Mouse (Mus musculus) mature B cell (primary cell): ENCODE measurements around the gene Zfp148.
"Not testable (repeated sequence)": the region's sequence is repeated elsewhere in the genome, so short reads cannot be mapped to it uniquely, and the experiment has no call there.

ENCODE experiments used
- in situ Hi-C: fragments of 300-500 bp; cut with MboI; formaldehyde crosslinking; loops from 2 replicates; pipeline ENCODE4 v1.14.3; 2019

The Zfp148 gene

DNA sequence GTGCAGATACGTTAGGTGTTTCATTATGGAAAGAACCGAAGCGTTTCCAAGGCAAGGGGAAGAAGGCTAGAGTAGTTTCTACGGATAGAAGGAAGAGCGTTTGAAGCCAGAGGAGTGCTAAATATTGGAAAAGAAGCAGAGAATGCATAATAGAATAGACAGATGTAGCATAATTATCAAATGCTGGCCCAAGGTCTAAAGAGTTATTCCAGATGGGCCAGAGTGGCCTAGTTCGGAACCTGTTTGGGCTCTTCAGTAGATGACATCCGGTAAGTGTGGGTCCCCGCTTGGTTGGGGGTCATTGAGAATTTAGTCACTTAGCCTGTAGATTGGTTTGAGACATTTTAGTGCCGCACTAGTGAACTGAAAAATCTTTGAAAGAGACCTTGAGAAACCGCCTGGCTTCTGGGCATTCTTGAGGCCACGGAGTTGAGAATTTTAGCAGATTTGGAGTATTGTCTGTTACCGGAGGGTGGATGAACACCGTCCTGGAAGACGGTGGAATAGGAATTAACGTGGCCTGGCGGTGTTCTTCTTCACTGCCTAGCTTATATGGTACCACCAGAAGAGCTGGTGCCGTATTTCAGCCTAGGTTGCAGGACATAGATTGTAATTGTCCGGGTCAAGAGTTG lies 1.1 kb downstream of the Zfp148 start:
- in situ Hi-C loops, result no loop called here

DNA sequence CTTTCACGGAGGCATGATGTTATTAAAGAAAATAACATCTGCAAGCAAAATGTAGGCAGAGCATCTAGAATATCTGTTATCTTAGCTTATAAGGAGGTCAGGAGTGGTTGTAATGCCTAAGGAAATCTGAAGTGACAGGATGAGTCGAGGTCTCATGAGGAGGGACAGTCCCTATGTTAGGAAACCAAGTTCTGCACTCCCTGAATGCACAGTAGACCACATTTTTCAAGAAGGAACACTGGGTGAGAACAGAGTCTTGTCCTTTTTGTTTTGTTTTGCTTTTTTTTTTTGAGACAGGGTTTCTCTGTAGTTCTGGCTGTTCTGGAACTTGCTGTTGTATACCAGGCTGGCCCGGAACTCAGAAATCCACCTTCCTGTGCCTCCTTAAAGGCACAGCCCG lies 1.7 kb downstream of the Zfp148 start:
- in situ Hi-C loops, result no loop called here

DNA sequence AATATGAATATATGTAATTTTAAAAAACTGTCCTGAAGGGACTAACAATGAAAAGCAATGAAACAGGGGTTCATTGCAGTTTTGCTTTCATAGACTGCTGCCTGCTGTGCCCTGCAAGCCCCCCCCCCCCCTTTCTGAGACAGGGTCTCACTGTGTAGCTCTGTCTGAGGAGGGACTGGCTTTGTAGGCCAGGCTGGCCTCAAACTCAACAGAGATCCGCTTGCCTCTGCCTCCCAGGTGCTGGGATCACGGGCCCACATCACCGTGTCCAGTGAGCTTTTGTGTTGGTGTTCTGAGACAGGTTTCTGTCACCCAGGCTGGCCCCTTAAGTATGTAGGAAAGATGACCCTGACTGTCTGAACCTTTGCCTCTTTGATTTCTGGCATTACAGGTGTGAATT lies 2.9 kb downstream of the Zfp148 start:
- in situ Hi-C loops, result no loop called here

DNA sequence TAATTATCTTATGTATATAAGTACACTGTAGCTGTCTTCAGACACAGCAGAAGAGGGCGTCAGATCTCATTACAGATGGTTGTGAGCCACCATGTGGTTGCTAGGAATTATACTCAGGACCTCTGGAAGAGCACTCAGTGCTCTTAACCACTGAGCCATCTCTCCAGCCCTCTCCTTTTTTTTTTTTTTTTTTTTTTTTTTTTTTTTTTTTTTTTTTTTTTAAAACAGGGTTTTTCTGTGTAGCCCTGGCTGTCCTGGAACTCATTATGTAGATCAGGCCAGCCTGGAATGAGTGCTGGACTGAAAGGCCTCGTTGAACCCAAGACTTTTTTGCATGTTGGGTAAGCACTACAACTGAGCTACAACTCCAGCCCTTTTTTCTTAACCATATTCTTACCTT lies 3.4 kb downstream of the Zfp148 start:
- in situ Hi-C loops, result not testable (repeated sequence)

DNA sequence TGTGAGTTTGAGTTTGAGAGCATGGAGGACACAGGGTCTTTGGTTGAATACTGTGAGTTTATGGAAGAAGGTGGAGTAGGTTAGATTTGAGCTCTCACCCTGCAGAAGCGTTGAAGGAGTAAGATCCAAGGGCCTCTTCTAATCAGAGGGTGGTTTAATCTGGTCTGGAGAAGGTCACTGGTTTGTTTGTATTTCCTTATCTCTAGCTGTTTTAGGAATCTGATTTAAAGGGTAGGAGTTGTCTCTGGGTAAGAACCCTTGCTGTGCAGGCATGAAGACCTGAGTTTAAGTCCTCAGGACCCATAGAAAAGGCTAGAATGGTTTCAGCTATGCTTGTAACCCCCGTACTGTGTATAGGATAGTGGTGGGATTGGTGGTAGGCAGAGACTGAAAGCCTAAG lies 6.4 kb downstream of the Zfp148 start:
- in situ Hi-C loops, result no loop called here

DNA sequence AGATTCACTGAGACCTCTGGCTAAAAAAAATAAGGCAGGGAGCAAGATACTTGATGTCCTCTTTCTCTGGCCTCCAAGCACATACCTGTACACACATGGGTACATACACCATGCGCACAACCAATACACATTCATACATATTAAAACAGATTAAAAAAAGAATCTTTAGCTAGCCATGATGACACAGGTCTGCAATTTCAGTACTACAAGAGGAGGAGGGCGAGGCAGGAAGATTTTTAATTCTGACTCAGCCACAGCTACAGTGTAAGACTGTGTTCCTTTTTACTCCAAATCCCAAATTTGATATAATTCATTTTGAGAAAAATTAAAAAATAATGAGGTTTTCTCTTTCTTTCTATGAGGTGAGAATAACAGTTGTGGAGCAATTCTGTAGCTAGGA lies 6.8 kb downstream of the Zfp148 start:
- in situ Hi-C loops, result no loop called here

DNA sequence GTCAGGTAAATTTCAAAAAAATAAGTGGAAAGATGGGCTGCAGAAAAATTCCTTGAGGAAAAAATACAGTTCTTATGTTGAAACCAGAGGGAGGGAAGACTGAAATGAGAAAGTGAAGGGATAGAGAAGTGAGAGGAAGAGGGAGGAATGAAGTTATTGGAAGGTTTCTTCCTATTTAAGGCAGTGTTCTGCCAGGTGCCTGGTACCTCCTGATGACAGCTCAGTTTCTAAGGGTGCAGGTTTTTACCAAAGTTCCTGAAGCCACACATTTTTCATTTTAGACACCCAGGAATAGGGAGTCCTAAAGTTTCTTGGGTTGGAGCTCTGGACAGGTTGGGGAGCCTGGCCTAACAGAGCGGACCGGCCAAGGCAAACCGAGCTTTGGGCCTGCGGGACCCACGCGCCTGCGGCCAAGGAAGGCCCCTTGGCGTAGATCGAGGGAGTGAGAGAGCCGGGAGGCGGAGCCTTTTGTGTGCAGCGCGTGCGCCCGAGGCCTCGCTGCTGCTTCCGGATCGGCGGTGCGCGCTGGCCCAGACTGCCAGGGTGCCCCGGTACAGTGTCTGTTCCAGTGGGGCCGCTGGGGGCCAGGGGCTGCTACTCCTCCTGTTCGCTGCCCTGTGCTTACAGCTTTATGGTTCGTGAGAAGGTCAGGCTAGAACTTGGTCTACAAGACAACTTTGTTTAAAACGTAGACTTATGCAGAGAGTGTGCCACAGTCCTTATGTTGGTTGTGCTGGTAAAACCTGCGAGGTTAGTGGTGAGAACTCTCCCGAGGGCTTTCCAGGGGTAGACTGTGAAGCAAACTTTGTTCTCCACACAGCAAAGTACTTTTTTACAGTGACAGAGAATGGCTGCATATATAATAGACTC lies 19.5 kb downstream of the Zfp148 start:
- in situ Hi-C loops, result no loop called here

DNA sequence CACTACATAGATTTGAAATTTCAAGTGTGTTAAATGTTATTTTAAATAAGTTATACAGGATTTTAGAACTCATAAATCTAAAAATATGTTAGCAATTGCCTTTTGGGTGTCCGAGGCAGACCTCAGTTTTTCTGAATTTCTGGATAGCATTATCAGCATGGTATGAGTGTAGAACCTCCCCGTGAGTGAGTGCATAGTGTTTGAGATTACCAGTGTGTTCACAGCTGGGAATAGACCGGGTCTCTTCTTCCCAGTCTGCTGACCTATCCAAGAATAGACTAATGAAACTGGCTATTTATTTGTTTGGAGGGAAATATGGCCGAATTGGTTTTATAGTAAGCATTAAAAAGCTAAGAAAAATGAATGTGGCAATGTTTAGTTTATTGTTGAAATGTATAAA lies 20.3 kb downstream of the Zfp148 start:
- in situ Hi-C loops, result no loop called here

DNA sequence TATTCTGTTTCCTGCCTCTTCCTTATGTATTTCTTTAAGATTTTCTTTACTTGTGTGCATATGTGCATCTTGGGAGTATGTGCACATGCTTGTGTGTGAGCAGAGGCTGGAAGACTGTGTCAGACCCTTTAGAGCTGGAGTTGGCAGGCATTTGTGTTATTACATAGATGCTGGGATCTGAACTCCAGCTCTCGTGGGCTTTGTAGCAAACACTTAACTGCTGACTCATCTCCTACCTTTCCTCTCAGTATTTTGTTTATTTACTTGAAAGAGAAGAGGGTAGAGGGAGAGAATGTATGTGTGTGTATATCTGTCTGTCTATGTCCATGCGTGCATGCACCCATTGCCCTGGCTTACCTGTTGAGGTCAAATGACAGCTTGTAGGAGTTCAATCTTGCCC lies 22.6 kb downstream of the Zfp148 start:
- in situ Hi-C loops, result no loop called here

DNA sequence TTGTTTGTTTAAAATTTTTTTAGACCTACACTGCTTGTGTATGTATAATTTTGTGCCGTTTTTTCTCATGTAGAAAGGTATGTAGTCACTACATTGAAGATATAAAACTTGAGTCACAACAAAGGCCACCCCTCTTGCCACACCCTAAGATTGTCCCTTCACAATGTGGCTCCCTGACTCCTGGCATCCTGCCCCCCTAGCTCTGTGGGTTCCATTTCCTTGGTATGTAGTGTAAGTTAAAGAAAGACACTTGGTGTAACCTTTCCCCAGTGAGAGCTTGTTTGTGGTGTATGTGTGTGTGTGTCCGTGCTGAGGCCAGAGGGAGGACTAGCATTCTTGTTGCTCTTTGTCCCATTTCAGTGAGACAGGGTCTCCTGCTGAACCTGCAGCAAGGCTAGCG lies 23.4 kb downstream of the Zfp148 start:
- in situ Hi-C loops, result no loop called here

DNA sequence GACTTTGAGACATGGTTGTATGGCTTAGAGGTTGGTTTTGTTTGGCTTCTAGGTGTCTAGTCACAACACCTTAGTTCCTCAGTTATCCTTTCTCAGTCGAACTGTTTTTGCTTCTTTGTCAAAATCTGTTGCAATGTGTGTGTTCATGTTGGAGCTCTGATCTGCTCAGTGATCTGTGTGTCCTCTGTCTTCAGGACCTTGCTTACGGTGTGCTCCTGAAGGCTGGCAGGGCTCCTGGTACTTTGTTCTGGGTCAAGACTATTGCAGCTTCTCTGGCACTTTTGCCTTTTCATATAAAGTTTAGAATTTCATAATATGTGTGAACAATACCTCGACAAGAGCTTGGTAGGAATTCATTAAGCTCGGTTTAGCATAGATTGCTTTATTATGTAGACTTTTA lies 24.9 kb downstream of the Zfp148 start:
- in situ Hi-C loops, result no loop called here

DNA sequence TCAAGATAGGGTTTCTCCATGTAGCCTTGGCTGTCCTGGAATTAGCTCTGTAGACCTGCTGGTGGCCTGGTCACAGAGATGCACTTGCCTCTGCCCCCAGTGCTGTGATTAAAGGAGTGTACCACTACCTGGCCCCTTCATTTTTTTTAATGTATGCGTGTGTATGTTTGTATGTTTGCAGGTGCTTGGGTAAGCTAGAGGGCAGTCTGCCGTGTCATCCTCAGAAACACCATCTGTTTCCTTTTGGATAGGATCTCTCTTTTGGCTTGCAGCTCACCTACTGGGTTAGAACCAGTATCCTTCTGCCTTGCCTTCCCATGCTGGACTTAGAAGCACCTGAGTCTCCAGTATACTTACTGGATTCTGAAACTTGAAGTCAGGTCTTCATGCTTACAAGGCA lies 29.5 kb downstream of the Zfp148 start:
- in situ Hi-C loops, result no loop called here

DNA sequence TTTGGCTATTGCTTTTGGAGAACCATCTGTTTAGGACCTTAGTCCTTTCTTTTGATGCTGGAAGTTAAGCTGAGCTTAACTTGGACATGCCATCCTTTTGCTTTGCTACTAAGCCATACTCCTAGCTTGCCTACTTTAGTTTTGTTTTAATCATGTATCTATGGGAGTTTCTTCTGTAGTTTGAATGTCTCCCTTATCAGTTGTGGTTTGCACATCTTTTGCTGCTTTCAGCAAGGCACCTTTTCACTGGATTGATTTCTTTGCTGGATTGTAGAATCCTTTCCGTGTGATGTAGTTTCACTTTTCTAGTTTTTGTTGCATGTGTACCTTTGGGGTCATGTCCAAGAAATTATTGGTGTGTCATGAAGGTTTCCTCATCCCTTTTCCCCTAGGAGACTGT lies 30.0 kb downstream of the Zfp148 start:
- in situ Hi-C loops, result no loop called here

DNA sequence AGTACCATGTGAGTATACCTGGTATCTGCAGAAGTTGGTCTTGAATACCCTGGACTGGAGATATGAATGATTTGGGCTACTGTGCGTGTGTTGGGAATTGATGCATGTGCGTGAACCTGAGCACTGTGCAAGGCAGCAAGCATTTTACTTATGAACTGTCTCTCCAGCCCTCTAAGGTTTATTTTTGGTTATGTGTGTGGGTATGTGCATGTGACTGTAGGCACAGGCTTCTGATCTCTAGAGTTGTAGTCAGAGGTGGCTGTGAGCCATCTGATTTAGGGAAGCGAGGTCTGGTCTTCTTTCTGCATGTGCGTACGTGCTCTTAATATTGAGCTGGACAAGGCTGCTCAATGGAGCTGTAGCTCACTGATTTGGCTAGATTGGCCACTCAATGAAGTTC lies 33.6 kb downstream of the Zfp148 start:
- in situ Hi-C loops, result no loop called here

DNA sequence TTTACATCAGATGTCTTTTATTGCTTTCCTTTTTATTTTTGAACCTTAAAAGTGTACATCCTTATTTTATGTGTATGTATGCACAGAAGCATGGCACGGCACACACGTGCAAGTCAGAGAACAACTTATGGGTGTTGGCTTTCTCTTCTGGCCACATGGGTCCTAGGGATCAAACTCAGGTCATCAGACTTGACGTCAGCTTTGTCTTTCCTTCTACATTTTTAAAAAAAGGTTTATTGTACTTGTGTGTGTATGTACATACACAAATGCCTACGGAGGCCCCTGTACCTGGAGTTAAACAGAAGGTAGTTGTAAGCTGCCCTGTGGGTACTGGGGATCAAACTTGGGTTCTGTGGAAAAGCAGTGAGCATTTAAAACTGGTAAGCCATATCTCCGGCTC lies 35.0 kb downstream of the Zfp148 start:
- in situ Hi-C loops, result no loop called here

DNA sequence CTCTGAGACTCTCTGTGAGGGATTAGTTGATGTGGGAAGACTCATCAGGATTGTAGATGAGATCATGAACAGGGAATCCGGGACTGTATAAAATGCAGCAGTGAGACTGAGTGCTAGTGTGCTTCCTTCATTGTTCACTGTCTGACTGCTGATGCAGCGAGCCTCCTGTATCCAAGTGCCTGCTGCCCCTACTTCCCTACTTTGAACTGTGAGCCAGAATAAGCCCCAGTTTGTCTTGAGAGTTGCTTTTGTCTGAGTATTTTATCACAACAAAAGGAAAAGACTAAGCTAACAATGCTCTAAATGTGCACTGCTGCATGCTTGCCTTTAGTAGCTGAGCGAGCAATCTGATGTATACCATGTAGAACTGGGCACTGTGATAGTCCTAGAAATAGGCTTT lies 47.7 kb downstream of the Zfp148 start:
- in situ Hi-C loops, result no loop called here

DNA sequence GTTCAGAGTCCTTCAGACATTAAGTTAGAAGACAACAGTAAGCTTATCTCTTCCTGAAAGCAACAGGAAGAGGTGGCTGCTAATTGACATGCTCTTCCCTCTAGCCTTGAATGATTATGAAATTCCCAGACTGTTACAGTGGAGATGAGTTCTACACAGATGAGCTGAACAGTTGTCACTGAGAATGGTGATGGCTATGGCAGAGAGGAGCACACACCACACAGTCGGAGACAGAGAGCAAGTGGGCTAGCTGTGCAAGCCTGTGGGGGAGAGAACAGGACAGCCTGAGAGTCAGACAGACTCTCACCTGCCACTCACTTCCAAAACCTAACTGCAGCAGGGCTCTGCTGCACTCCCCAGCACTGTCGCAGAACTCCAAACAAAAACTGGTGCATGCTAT lies 51.0 kb downstream of the Zfp148 start:
- in situ Hi-C loops, result no loop called here

DNA sequence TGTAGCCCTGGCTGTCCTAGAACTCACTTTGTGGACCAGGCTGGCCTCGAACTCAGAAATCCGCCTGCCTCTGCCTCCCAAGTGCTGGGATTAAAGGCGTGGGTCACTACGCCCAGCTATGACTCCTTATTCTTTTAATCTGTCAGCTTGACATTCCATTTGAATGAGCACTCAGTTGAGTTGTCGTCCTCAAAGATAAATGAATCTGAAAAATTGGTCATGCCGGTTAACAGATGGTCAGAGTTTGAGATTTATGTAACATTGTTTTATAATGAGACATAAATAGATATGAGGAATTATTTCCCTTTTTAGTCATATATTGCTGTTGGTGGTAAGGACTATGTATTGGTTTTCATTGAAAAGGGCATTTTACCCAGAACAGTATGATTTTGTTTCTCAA lies 60.4 kb downstream of the Zfp148 start:
- in situ Hi-C loops, result no loop called here

DNA sequence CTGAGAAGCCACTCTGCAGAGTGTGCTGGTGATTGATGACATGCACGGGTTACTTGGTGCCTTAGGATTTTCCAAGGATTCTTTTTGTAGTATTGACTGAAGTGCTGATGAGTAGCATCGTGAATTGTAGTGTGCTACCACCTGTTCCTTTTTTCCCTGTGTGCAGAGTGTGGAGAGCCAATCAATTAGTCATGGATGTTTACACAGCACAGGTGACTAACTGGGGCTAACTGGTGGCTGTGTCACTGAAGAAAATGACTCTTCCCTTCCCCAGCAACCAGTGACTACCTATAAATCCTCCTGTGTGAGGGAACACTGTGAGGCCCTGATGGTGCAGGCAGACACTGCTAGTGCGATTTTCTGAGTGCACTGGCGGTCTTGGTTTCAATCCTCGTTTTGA lies 66.2 kb downstream of the Zfp148 start:
- in situ Hi-C loops, result no loop called here

DNA sequence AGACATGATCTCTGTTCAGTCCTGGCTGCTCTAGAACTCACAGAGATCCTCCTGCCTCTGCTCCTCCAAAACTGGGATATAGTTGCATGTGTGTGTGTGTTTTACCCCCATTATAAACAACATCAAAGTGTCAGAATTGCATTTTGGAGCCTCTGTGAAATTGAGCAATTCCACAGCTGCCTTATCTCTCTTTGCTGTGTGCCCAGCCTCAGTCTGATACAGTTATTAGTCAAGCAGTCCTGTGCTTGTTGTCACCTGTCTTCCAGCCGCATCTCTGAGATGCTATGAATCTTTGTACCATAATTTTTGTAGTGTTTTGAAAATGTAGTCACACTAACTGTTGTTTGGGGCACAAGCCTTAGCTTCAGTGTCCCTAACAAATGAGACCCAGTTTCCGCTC lies 73.2 kb downstream of the Zfp148 start:
- in situ Hi-C loops, result no loop called here

DNA sequence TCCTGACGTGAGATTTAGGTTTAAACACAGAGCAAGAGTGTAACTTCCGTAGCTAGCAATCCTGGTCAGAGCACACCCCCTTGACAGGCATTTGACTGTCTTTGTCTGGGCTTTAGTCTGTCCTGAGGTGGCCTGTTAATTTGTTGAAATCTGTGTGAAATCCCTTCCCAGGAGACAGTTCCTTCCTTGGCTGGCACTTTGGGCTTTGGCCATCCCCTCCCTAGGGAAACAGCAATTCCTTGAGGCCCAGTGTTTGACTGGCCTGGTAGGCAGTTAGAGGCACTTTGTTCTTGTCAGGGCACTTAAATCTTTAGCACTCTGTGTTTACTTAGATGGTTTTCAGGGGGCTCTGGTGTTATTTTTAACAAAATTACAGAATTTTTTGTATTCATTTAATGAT lies 73.7 kb downstream of the Zfp148 start:
- in situ Hi-C loops, result no loop called here

DNA sequence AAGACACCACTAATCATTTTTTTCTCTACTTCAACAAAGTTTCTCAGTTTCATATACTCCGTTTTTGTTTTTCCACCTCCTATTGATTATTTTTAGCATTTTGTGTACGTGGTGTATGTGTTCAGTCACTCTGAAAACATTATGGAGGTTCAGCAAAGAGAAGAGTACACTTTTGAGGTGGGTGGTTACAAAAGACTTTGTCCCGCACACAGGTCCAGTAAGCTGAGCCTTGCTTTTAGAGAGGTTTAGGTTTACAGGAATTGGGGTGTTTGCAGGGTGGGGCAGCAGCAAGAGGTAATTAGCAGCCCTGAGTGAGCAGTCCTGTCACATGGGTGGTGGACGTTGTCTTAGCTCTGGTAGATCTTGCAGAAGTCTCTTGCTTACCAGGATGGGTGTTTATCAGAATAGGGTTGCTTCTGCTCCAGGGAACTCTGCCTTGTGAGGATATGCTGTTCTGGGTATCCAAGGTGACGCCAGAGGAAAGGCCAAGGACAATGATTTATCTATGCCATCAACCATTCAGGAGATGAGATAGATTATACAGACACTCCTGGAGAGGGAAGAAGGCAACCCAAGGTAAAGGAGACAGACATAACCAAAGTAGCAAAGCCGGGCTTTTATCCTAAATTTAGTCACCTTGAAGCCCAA lies 74.8 kb downstream of the Zfp148 start:
- in situ Hi-C loops, result no loop called here

DNA sequence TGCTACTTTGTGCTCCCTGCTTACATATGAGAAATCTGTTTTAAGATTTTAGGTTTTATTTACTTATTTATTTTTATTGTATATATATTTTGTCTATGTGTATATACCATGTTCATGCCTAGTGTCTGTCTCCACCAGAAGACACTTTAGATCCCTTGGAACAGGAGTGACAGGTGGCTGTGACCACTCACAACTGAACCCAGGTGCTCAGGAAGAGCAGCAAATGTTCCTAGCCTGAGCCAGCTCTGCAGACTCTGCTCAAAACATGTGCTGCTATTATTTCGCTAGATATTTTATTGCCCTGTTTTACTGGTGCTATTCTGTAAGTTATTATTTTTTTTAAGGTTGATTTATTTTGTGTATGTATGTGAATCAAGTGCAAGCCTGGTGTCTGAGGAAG lies 78.5 kb downstream of the Zfp148 start:
- in situ Hi-C loops, result no loop called here
